In the genomic region with DNA sequence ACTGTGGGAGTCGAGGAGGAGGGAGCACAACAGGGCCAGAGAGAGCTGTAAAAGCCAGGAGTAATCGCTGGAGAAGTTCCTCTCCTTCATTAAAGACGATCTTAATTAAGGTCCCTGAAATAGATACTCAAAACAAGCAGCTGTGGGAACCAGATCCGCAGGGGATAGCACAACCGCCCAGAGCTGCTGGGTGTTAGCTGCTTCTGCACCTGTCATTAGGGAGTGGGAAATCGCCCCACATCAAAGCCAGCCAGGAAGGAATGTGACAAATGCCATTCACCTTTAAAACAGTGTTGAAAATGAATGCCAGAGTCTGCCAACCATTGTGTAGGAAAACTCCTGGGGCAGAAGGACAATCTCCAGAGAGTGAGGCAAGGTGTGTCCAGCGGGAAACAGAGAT, we compare ENCODE assay signal across 23 mouse cellular contexts.
DNase-seq lines count a peak whose midpoint lies in the region; ATAC-seq and TF ChIP-seq lines count a peak whose summit lies in the region.
"Had no signal": no experiment of that assay in that cellular context is flagged by ENCODE, and none has a peak within 500 bp of the region (broad histone marks: within the 10 kb centered on the region; RNA-seq: fewer than 3 reads in every experiment).

No protein-coding gene starts in this region.

- H3K9ac ChIP-seq in embryonic facial prominence, embryonic 14.5 days (ENCODE audit: low read depth, low read length) = no peak overlapping the region
- no peak overlapping the region for H3K9ac ChIP-seq in kidney, embryonic 15.5 days
- H3K9ac ChIP-seq: embryonic facial prominence, embryonic 13.5 days; forebrain, embryonic 13.5 days; forebrain, embryonic 15.5 days; forebrain, postnatal 0 days had no signal

- no peaks in the 10 kb centered on the region for H3K27me3 ChIP-seq in embryonic facial prominence, embryonic 14.5 days (replicated peaks; ENCODE audit: control insufficient read depth, insufficient read depth, low read length)
- H3K27me3 ChIP-seq in embryonic facial prominence, embryonic 10.5 days (replicated peaks; ENCODE audit: low read depth, poor library complexity, severe bottlenecking) = 0 out of 2 replicates have a peak, but pooled peaks cover 5% of the 10 kb centered on the region
- peaks cover 31% of the 10 kb centered on the region for H3K27me3 ChIP-seq in kidney, embryonic 15.5 days
- H3K27me3 ChIP-seq in myocyte (ENCODE audit: control insufficient read depth, insufficient read depth, insufficient read length) = peaks cover 19% of the 10 kb centered on the region
- H3K27me3 ChIP-seq: embryonic facial prominence, embryonic 13.5 days; forebrain, embryonic 13.5 days; forebrain, embryonic 15.5 days had no signal

- peaks cover 8% of the 10 kb centered on the region; the same call in 1 of the 2 replicates for H3K4me1 ChIP-seq in embryonic facial prominence, embryonic 14.5 days (ENCODE audit: control insufficient read depth, insufficient read depth, low read length)
- H3K4me1 ChIP-seq in embryonic facial prominence, embryonic 10.5 days = peaks cover 22% of the 10 kb centered on the region
- peaks cover 23% of the 10 kb centered on the region for H3K4me1 ChIP-seq in kidney, embryonic 15.5 days

- no peaks in the 10 kb centered on the region for H3K9me3 ChIP-seq in embryonic facial prominence, embryonic 14.5 days (ENCODE audit: control insufficient read depth, low read length)
- H3K9me3 ChIP-seq in embryonic facial prominence, embryonic 10.5 days = no peaks in the 10 kb centered on the region
- H3K9me3 ChIP-seq in kidney, embryonic 15.5 days (replicated peaks) = no peaks in the 10 kb centered on the region
- H3K9me3 ChIP-seq: embryonic facial prominence, embryonic 13.5 days; forebrain, embryonic 13.5 days; forebrain, embryonic 15.5 days; G1E had no signal

- no peaks in the 10 kb centered on the region for H3K36me3 ChIP-seq in embryonic facial prominence, embryonic 14.5 days (ENCODE audit: control insufficient read depth, insufficient read depth, low read length)
- H3K36me3 ChIP-seq in embryonic facial prominence, embryonic 10.5 days (replicated peaks) = no peaks in the 10 kb centered on the region
- no peaks in the 10 kb centered on the region for H3K36me3 ChIP-seq in kidney, embryonic 15.5 days
- H3K36me3 ChIP-seq in myocyte (ENCODE audit: control insufficient read depth, insufficient read depth) = no peaks in the 10 kb centered on the region
- H3K36me3 ChIP-seq: embryonic facial prominence, embryonic 13.5 days; forebrain, embryonic 15.5 days; G1E had no signal

- WGBS in embryonic facial prominence, embryonic 14.5 days = 30% methylated on average over 7 of the region's 7 CpGs
- 41% methylated on average over 7 of the region's 7 CpGs for WGBS in embryonic facial prominence, embryonic 10.5 days
- 22% methylated on average over 7 of the region's 7 CpGs for WGBS in kidney, embryonic 15.5 days

- TF ChIP-seq POLR2A in myocyte (IDR thresholded peaks at IDR 0.05; ENCODE audit: insufficient read length, low read depth) = no peak

- peak; percentile 50 for DNase-seq in embryonic facial prominence, embryonic 14.5 days (ENCODE audit: low spot score)
- DNase-seq in embryonic facial prominence, embryonic 10.5 days (ENCODE audit: low spot score) = no peak
- no peak for DNase-seq in kidney, postnatal 10 days
- DNase-seq in ZHBTc4 (ENCODE audit: low read depth, low spot score) = peak; percentile 48
- no peak for DNase-seq in spleen, postnatal 14 days (ENCODE audit: low spot score in 2 of 2)
- DNase-seq: adrenal gland, adult 2 months; adrenal gland, postnatal 10 days; adrenal gland, postnatal 25 days; B cell, adult 2 months; cerebellum, adult 11-12 months; cerebellum, adult 2 months; cerebellum, adult 9-10 months; cerebellum, postnatal 10 days; cerebellum, postnatal 25 days; forebrain, postnatal 0 days had no signal

- no peak overlapping the region for H3K4me2 ChIP-seq in embryonic facial prominence, embryonic 14.5 days (ENCODE audit: low read depth, low read length)
- H3K4me2 ChIP-seq in kidney, embryonic 15.5 days = no peak overlapping the region
- H3K4me2 ChIP-seq in myocyte (ENCODE audit: low read depth) = no peak overlapping the region
- H3K4me2 ChIP-seq: embryonic facial prominence, embryonic 13.5 days; forebrain, embryonic 13.5 days; forebrain, embryonic 15.5 days had no signal

- H3K4me3 ChIP-seq in embryonic facial prominence, embryonic 14.5 days (ENCODE audit: low read depth, low read length) = no peak overlapping the region
- no peak overlapping the region for H3K4me3 ChIP-seq in embryonic facial prominence, embryonic 10.5 days
- no peak overlapping the region for H3K4me3 ChIP-seq in kidney, embryonic 15.5 days (replicated peaks)
- no peak overlapping the region for H3K4me3 ChIP-seq in myocyte
- H3K4me3 ChIP-seq: embryonic facial prominence, embryonic 13.5 days; forebrain, embryonic 13.5 days; forebrain, embryonic 15.5 days had no signal

- H3ac ChIP-seq in myocyte (ENCODE audit: control insufficient read depth, insufficient read length) = no peak overlapping the region

- H3K79me2 ChIP-seq in myocyte (ENCODE audit: control insufficient read depth, insufficient read depth) = no peaks in the 10 kb centered on the region

- peak; percentile 56; the same call in 1 of the 2 replicates for ATAC-seq in embryonic facial prominence, embryonic 14.5 days (ENCODE audit: low read depth)
- ATAC-seq in kidney, embryonic 15.5 days (replicated peaks; ENCODE audit: low FRiP score) = 0 out of 2 replicates have a peak, but pooled peaks have one; percentile 43
- ATAC-seq: CD4-positive, CD25-positive, alpha-beta regulatory T cell, adult 4 months; forebrain, embryonic 13.5 days; forebrain, embryonic 15.5 days; forebrain, postnatal 0 days; Patski had no signal

- H3K27ac ChIP-seq in embryonic facial prominence, embryonic 14.5 days (replicated peaks; ENCODE audit: low read depth, low read length) = no peak overlapping the region
- no peak overlapping the region for H3K27ac ChIP-seq in embryonic facial prominence, embryonic 10.5 days (replicated peaks)
- H3K27ac ChIP-seq in kidney, embryonic 15.5 days = no peak overlapping the region
- H3K27ac ChIP-seq: embryonic facial prominence, embryonic 13.5 days; forebrain, embryonic 13.5 days; forebrain, embryonic 15.5 days had no signal

TF ChIP-seq in myocyte, 11 proteins besides CTCF, POLR2A, EP300 and RAD21:
- TF ChIP-seq MYOG (IDR thresholded peaks at IDR 0.05; ENCODE audit: control insufficient read depth in 1 of 3, insufficient read depth in 1 of 3, insufficient read length in 2 of 3, low read depth in 2 of 3) (peak in 2 of 3 experiments; percentile 82 to 88), CEBPB (IDR thresholded peaks at IDR 0.05; ENCODE audit: insufficient read depth, poor library complexity, severe bottlenecking) (no peak), USF1 (IDR thresholded peaks at IDR 0.05; ENCODE audit: low read depth) (no peak), MYOD1 (IDR thresholded peaks at IDR 0.05; ENCODE audit: control insufficient read depth in 1 of 3, insufficient read length in 2 of 3, low read depth in 2 of 3) (peak; percentile 7 to 93 (median 42)), POLR2AphosphoS2 (IDR thresholded peaks at IDR 0.05; ENCODE audit: insufficient read length, low read depth) (no peak), TCF3 (IDR thresholded peaks at IDR 0.05; ENCODE audit: insufficient read length, low read depth) (peak; percentile 52), E2F4 (IDR thresholded peaks at IDR 0.05; ENCODE audit: insufficient read depth) (no peak), SRF (IDR thresholded peaks at IDR 0.05; ENCODE audit: control insufficient read depth, insufficient read length, low read depth) (no peak), TCF12 (IDR thresholded peaks at IDR 0.05; ENCODE audit: insufficient read depth, poor library complexity, severe bottlenecking) (peak; percentile 68), MAX (IDR thresholded peaks at IDR 0.05; ENCODE audit: low read depth) (no peak), REST (IDR thresholded peaks at IDR 0.05; ENCODE audit: insufficient read depth, insufficient read length) (no peak)
TF ChIP-seq in myocyte: peak in this region for 4.

Comparison
In these comparisons a context has a peak if more than half of its experiments do, and no peak if none do; other contexts are left out.
1. DNase-seq: peak in embryonic facial prominence, embryonic 14.5 days (single experiment) and ZHBTc4 (single experiment); none in embryonic facial prominence, embryonic 10.5 days (single experiment), kidney, postnatal 10 days (single experiment) and spleen, postnatal 14 days (0 of 2).